Mouse (Mus musculus): ENCODE measurements around the gene Gm49630. TPM values are rescaled to one million over a fixed set of nuclear protein-coding genes. Genes with fewer than 3 reads are reported as not detected.
"Not testable (repeated sequence)": the region's sequence is repeated elsewhere in the genome, so short reads cannot be mapped to it uniquely, and the experiment has no call there.

Gm49630 gene
- polyA plus RNA-seq, 1 experiment = not detected

DNA sequence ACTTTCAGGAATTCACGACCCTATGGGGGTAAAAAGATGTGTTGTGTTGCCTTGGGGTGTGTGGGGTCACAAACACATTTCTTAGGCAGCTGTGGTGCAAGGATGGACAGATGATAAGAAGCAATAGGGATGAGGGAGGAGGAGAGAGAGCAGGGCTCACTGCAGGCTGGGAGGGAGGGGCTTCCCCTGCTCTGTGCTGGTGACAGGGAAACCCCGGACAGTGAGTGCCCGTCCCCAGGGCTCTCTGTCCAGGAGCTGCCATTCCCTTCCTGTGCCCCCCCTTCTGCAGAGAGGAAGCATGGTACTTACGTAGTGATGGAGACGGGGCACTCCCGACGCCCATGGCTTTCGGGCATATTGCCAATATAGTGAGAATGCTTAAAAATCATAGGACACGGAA, 34.4 kb downstream of the Gm49630 start:
- not testable (repeated sequence) for H3K9me3 ChIP-seq (ENCODE audit: control insufficient read depth, low read length); H3K36me3 ChIP-seq (ENCODE audit: control insufficient read depth); H3K27me3 ChIP-seq (ENCODE audit: control insufficient read depth); H3K4me3 ChIP-seq (replicated peaks); H3K4me1 ChIP-seq (ENCODE audit: control insufficient read depth)

GRCm38 (mm10) chr17:7332745-7333144, 39.0 kb downstream of the Gm49630 start:
- not testable (repeated sequence) for H3K27me3 ChIP-seq (ENCODE audit: control insufficient read depth); H3K4me1 ChIP-seq (ENCODE audit: control insufficient read depth)

GRCm38 (mm10) chr17:7326415-7326814, 45.4 kb downstream of the Gm49630 start:
- not testable (repeated sequence) for H3K4me3 ChIP-seq (replicated peaks); H3K4me1 ChIP-seq (ENCODE audit: control insufficient read depth); H3K27me3 ChIP-seq (ENCODE audit: control insufficient read depth); H3K36me3 ChIP-seq (ENCODE audit: control insufficient read depth); H3K9me3 ChIP-seq (ENCODE audit: control insufficient read depth, low read length)

More at GRCm38 (mm10) chr17:7332745-7333144, 39.0 kb downstream of the Gm49630 start:
- H3K36me3 ChIP-seq (ENCODE audit: control insufficient read depth); H3K9me3 ChIP-seq (ENCODE audit: control insufficient read depth, low read length); H3K4me3 ChIP-seq (replicated peaks): not testable (repeated sequence)

GRCm38 (mm10) chr17:7324346-7324745, 47.4 kb downstream of the Gm49630 start, which contains the start of gene Tcp10a:
Gene Tcp10a, plus strand, starts transcription at chr17:7324646.
- H3K4me1 ChIP-seq (ENCODE audit: control insufficient read depth); H3K27me3 ChIP-seq (ENCODE audit: control insufficient read depth): not testable (repeated sequence)

GRCm38 (mm10) chr17:7319789-7320188, 52.0 kb downstream of the Gm49630 start:
- not testable (repeated sequence) for H3K36me3 ChIP-seq (ENCODE audit: control insufficient read depth); H3K27me3 ChIP-seq (ENCODE audit: control insufficient read depth); H3K4me3 ChIP-seq (replicated peaks); H3K4me1 ChIP-seq (ENCODE audit: control insufficient read depth); H3K9me3 ChIP-seq (ENCODE audit: control insufficient read depth, low read length)

More at GRCm38 (mm10) chr17:7324346-7324745, 47.4 kb downstream of the Gm49630 start, which contains the start of gene Tcp10a:
- H3K4me3 ChIP-seq (replicated peaks); H3K36me3 ChIP-seq (ENCODE audit: control insufficient read depth); H3K9me3 ChIP-seq (ENCODE audit: control insufficient read depth, low read length): not testable (repeated sequence)

- H3K4me3 ChIP-seq (replicated peaks); H3K4me1 ChIP-seq (ENCODE audit: control insufficient read depth); H3K36me3 ChIP-seq (ENCODE audit: control insufficient read depth); H3K9me3 ChIP-seq (ENCODE audit: control insufficient read depth, low read length); H3K27me3 ChIP-seq (ENCODE audit: control insufficient read depth): not testable (repeated sequence)
Observed at GRCm38 (mm10) chr17:7315693-7316382, 55.9 kb downstream of the Gm49630 start.

DNA sequence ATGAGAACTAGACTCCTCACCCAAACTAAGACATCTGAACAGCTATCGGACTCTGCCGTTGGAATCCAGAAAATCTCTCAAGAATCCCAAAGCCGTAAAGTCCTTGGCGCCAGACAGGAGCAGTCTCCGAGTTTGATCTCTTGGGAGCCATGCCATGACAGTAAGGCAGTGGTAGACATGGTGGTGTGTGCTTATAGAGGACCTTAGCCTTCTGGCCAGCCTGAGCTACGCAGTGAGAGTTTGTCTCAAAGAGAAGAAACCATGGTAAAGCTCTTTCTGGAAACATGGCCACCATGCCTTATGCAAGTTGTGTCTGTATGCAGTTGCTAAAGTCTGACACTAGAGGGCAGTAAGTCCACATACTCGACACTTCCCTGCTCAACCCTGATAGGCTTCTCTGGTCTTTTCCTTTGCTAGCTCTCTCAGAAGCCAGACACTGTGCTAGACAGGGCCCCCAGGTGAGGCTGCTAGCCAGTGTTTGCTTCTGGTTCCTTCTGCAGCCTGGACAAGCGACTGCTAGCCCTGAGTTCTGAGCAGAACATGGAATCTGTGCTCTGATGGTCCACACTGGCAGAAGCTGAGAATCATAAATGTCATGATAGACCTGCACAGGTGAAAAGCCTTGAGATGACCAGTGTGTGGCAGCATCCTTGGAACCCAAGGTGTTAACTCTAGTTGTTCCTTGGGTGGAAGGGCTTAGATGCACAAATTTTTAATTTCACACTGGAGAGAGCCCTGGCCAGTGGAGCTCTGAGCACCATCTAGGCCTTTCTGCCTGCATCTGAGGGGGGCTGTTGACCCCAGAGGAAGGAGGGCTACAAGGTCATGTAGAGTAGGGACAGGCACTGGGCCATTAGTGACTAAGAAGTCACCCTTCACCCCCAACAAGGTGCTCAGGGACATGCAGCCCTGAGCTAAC, 65.2 kb downstream of the Gm49630 start:
- H3K4me3 ChIP-seq (replicated peaks); H3K4me1 ChIP-seq (ENCODE audit: control insufficient read depth); H3K27me3 ChIP-seq (ENCODE audit: control insufficient read depth); H3K36me3 ChIP-seq (ENCODE audit: control insufficient read depth); H3K9me3 ChIP-seq (ENCODE audit: control insufficient read depth, low read length): not testable (repeated sequence)

Other genes starting within 250 kb of the Gm49630 start
- gene Rps6ka2, start 201.9 kb downstream of the Gm49630 start, polyA plus RNA-seq (2012) = 0.03 TPM in 1 of 2 replicates, not detected in the other
- gene Tcp10a, start 47.3 kb downstream of the Gm49630 start, polyA plus RNA-seq (2012) = not detected in 2 replicates
- not detected in 2 replicates for gene Ttll2, start 19.3 kb downstream of the Gm49630 start, polyA plus RNA-seq (2012)
- not detected in 2 replicates for gene Unc93a2, start 13.5 kb upstream of the Gm49630 start, polyA plus RNA-seq (2012)